Mouse (Mus musculus) small intestine, adult 2 months (tissue): Measurements from ENCODE around the gene Il16. TPM values are rescaled to one million over a fixed set of nuclear protein-coding genes. Genes with fewer than 3 reads are reported as not detected.
A peak's percentile ranks its signal among the peaks of the same experiment; 100 is the strongest.

Source experiments
- H3K27ac ChIP-seq: fragments of 200-500 bp; 2 replicates; pipeline ENCODE4 v1.5.1; 2012; ENCODE audit warnings: low read depth, low read length, control low read depth, inconsistent platforms; ENCODE audit not compliant: insufficient read depth
- H3K27me3 ChIP-seq: fragments of 200-500 bp; 2 replicates; pipeline ENCODE4 v1.6.1; 2012; ENCODE audit warnings: mild to moderate bottlenecking, moderate library complexity, low read length, inconsistent platforms; ENCODE audit not compliant: control insufficient read depth, insufficient read depth
- H3K36me3 ChIP-seq: fragments of 200-500 bp; 2 replicates; pipeline ENCODE4 v1.6.1; 2012; ENCODE audit warnings: mild to moderate bottlenecking, low read length, control low read depth, inconsistent platforms; ENCODE audit not compliant: control insufficient read depth, insufficient read depth
- H3K4me1 ChIP-seq: fragments of 200-500 bp; 2 replicates; pipeline ENCODE4 v1.6.1; 2012; ENCODE audit warnings: low read length, inconsistent platforms, mixed read lengths; ENCODE audit not compliant: control insufficient read depth, insufficient read depth, insufficient read length
- H3K4me3 ChIP-seq: fragments of 200-500 bp; 2 replicates; pipeline ENCODE4 v1.5.1; 2012; ENCODE audit warnings: low read depth, mild to moderate bottlenecking, control low read depth, inconsistent platforms, low read length, moderate library complexity
- CTCF ChIP-seq: fragments of 200-500 bp; IDR thresholded peaks from 2 replicates; pipeline ENCODE4 v1.5.1; 2012; ENCODE audit warnings: low read depth, mild to moderate bottlenecking, control low read depth, inconsistent platforms, low read length, moderate library complexity, mixed read lengths; ENCODE audit not compliant: insufficient replicate concordance, insufficient read length; ENCODE audit errors: extremely low read depth
- POLR2A ChIP-seq: fragments of 200-500 bp; IDR thresholded peaks from 2 replicates; pipeline ENCODE4 v1.6.1; 2012; ENCODE audit warnings: low read depth, mild to moderate bottlenecking, control low read depth, inconsistent platforms, low read length, moderate library complexity
- WGBS: fragments of 180-500 bp; shearing (Covaris S2); methylation state at CpG from one replicate; pipeline ENCODE4 v1.1.7; 2018; 5-methylcytosine and 5-hydroxymethylcytosine counted together
- polyA plus RNA-seq: library from polyadenylated mRNA; depleted of rRNA; stranded (reverse); fragments of >200 nt; gene quantifications from 2 replicates; pipeline ENCODE4 v1.2.3, GENCODE M21; 2012

Il16 gene
- polyA plus RNA-seq, 1 experiment: 6.3 TPM

DNA sequence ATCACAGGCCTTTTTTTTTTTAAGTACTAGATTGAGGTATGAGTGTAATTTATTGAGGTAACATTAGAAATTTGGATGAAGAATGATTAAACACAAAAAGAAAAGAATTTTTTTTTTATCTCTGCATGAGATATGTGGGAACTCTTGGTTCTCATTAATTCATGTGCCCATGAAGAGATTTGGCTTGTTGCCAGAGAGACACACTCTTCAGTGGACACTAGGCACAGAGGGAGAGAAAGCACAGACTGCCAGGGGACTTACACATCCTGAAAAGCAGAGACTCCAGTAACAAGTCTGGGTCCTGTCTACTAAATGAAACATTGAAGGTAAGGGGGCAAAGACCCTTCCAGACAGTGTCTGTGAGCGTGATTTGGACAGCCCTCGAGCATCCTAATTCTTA is 109.8 kb downstream of the Il16 start:
- WGBS: 97% methylated on average over 2 of the region's 2 CpGs
- H3K4me1 ChIP-seq: peaks cover 10% of the 10 kb centered on the region; the same call in 1 of the 2 replicates
- H3K27ac ChIP-seq: no peak overlapping the region
- H3K27me3 ChIP-seq: no peaks in the 10 kb centered on the region
- no peak for TF ChIP-seq CTCF
- TF ChIP-seq POLR2A: no peak
- no peak overlapping the region for H3K4me3 ChIP-seq
- H3K36me3 ChIP-seq: peaks cover 13% of the 10 kb centered on the region

GRCm38 (mm10) chr7:83633856-83634255 is 111.7 kb downstream of the Il16 start:
- TF ChIP-seq POLR2A (no peak), CTCF (no peak)
- Histone ChIP-seq H3K27me3 (no peaks in the 10 kb centered on the region), H3K4me3 (no peak overlapping the region), H3K27ac (no peak overlapping the region), H3K36me3 (peaks cover 8% of the 10 kb centered on the region; the same call in 1 of the 2 replicates), H3K4me1 (peaks cover 10% of the 10 kb centered on the region; the same call in 1 of the 2 replicates)
- WGBS: 65% methylated on average over 6 of the region's 6 CpGs

DNA sequence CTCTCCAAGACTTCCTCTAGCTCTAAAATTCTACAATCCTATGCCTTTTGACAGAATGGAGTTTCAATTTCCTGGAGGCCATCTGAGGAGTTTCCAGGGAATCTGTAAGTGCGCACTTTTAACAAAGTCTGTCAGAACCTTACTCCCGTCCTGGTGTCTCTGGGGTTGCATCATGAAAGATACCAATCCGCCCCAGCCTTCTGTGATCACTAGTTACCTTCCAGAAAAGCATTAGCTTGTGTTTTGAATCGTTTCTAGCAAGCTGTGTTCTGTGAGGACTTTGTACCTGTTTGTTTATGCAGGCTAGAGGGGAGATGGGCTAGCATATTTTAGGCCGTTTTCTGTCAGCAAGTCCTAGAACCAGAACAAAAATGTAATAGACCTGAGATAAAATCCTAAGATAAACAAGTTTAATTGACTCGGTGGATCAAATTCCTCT is 112.8 kb downstream of the Il16 start:
- Histone ChIP-seq H3K36me3 (peaks cover 6% of the 10 kb centered on the region; the same call in 1 of the 2 replicates), H3K4me1 (peaks cover 2% of the 10 kb centered on the region; the same call in 1 of the 2 replicates), H3K27ac (no peak overlapping the region), H3K4me3 (peak overlapping the region; percentile 42), H3K27me3 (no peaks in the 10 kb centered on the region)
- TF ChIP-seq POLR2A (no peak), CTCF (no peak)
- 17% methylated on average over 6 of the region's 6 CpGs for WGBS

GRCm38 (mm10) chr7:83631828-83632681 is 113.5 kb downstream of the Il16 start, which contains the start of gene Stard5:
Gene Stard5 (plus strand): TSS chr7:83631959.
- H3K4me3 ChIP-seq: peak within 1 kb of the TSS; percentile 65
- H3K27me3 ChIP-seq: no peaks in the 10 kb centered on the region
- WGBS: 1% methylated on average over 35 of the region's 35 CpGs
- H3K27ac ChIP-seq: peak within 1 kb of the TSS; percentile 32
- H3K4me1 ChIP-seq: peaks cover 7% of the 10 kb centered on the region; the same call in 1 of the 2 replicates
- H3K36me3 ChIP-seq: peaks cover 4% of the 10 kb centered on the region; the same call in 1 of the 2 replicates
- TF ChIP-seq CTCF (no peak), POLR2A (peak; percentile 90)

DNA sequence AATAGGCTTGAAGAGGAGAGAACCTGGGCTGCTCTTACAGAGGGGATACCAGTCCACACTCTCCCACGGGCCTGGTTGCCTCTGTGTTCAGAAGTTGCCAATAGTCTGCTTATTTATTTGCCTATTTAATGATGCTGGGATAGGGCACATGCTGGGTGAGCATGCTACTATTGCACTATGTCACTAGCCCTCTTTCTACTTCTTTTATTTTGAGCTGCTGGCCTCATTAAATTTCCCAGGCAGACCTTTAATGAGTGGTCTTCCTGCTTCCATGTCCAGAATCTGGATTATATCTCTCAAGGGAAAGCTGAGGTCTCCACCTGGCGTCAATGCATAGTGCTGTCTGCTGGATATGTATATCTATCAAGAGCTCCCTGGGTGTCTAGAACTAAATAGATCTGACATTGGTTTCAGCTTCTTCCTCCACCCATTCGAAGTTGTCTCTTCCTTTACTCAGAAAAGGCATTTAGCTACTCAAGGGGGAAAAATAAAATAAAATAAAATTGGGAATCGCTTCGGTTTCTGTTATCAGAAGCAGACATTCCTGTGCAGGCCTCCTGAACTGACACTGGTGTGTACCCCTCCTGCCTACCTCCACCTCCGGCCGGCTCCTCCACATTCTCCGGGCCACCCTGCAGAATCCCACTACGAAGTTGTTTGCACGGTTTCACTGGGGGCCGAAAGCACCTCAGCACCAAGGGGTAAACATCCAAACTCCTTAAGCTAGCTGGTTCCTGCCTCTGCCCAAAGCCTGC is 114.3 kb downstream of the Il16 start:
- 7% methylated on average over 11 of the region's 11 CpGs for WGBS

GRCm38 (mm10) chr7:83627369-83627768 is 118.2 kb downstream of the Il16 start:
- Histone ChIP-seq H3K36me3 (no peaks in the 10 kb centered on the region), H3K4me1 (peaks cover 10% of the 10 kb centered on the region; the same call in 1 of the 2 replicates), H3K4me3 (no peak overlapping the region), H3K27me3 (no peaks in the 10 kb centered on the region; the same call in 1 of the 2 replicates), H3K27ac (no peak overlapping the region)
- no peak for TF ChIP-seq CTCF
- no peak for TF ChIP-seq POLR2A
- 27% methylated on average over 4 of the region's 4 CpGs for WGBS

More for the DNA sequence above, 114.3 kb downstream of the Il16 start:
- Histone ChIP-seq H3K4me1 (peaks cover 10% of the 10 kb centered on the region; the same call in 1 of the 2 replicates), H3K27me3 (no peaks in the 10 kb centered on the region), H3K4me3 (peak overlapping the region; percentile 65), H3K27ac (no peak overlapping the region), H3K36me3 (no peaks in the 10 kb centered on the region)
- no peak for TF ChIP-seq POLR2A
- TF ChIP-seq CTCF: no peak

DNA sequence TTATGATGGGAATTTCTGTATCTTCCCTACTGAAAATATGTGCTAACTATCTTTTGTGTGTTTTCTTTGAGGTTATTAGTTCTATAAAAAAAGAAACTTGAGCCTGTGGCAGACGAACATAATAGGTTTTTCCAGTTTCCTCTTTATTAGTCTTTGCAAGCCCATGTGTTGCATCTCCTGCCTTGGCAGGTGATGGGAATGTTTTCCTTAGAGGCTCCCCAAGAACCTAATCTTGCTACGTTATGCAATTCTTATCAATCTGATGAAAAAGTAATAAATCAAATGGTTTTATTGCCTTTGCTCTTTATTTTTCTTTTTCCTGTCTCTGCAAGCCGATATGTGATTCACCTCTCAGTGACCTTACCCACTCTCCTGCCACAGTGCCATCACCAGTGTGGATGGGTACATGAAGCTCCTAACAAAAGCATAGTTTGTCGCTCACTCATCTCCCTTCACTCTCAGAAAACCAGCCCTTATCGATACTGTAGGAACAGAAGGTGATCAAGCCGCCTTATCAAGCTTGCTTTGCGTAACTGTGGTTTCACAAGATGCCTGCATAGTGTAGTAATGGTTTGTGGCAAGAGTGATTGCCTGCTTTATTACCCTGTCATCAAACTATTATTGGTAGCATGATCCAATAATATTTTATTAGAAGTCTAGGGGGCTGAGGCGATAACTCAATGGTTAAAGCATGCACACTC is 118.8 kb downstream of the Il16 start:
- H3K4me1 ChIP-seq: peaks cover 10% of the 10 kb centered on the region; the same call in 1 of the 2 replicates
- H3K27ac ChIP-seq: peak overlapping the region; percentile 50; the same call in 1 of the 2 replicates
- no peaks in the 10 kb centered on the region; the same call in 1 of the 2 replicates for H3K27me3 ChIP-seq
- H3K4me3 ChIP-seq: no peak overlapping the region
- H3K36me3 ChIP-seq: no peaks in the 10 kb centered on the region
- WGBS: 30% methylated on average over 8 of the region's 8 CpGs
- TF ChIP-seq POLR2A (no peak), CTCF (no peak)
